Mouse (Mus musculus) cortical plate, adult 2 months (tissue): ENCODE measurements around the gene Pgd.

Experiments used
- CTCF ChIP-seq: fragments of 200-500 bp; IDR thresholded peaks from 2 replicates; pipeline ENCODE4 v1.5.1; 2011; ENCODE audit warnings: mild to moderate bottlenecking, control low read depth, low read length; ENCODE audit not compliant: insufficient read depth; ENCODE audit errors: extremely low read depth
- POLR2A ChIP-seq: fragments of 200-500 bp; IDR thresholded peaks from 2 replicates; pipeline ENCODE4 v1.6.1; 2011; ENCODE audit warnings: mild to moderate bottlenecking, low read length, control low read depth; ENCODE audit not compliant: insufficient read depth; ENCODE audit errors: extremely low read depth

DNA sequence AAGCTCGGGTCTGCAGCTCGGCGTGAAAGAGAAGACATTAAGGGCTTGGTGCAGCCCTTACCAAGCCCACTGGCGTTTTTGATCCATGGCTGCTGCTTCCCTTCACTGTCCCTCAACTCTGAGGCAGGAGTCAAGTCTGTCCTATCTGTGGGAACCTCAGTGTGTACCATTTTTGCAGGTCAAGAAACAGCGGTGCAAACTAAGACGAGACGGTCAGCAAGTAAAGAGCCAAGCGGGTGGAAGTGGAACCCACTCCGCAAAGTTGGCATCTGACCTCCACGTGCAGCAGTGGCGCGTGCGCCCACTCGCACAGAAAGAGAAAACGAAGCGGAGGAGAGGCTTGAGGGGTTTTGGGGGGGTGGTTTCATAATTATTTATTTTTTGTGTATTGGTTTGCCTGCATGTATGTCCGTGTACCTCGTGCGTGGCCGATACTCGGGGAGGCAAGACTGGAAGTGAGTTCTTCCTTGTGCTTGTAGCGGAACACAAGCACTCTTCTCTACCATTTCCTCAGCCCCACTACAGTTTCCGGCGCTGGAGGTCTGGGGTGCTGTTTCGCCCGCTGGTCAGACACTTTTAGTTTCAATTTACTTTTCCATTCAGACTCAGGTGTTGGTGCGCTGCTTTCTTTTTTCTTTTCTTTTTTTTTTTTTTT is 513 bp upstream of the Pgd start:
- TF ChIP-seq CTCF (no peak), POLR2A (no peak)
